In the genomic region with DNA sequence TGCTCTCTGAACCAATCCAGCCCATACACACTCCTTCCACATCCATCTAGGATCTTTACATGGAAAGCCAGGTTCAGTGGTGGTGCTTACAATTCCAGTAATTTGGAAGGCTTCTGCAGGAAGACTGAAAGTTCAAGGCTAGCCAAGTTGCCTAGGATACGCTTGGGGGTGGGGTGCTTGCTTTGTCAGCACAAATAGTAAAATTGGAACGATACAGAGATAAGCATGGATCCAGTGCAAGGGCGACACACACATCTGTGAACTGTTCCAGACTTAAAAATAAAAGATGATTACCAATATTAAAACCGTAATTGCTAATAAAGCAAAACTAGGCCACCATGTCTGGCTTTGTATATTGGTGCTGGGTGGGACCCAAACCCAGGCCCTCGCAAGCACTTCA, we compare ENCODE assay signal across 20 mouse cellular contexts.
A peak's percentile ranks its signal among the peaks of the same experiment; 100 is the strongest.
DNase-seq lines count a peak whose midpoint lies in the region; ATAC-seq and TF ChIP-seq lines count a peak whose summit lies in the region.
"Had no signal": no experiment of that assay in that cellular context is flagged by ENCODE, and none has a peak within 500 bp of the region (broad histone marks: within the 10 kb centered on the region; RNA-seq: fewer than 3 reads in every experiment).

No protein-coding gene starts in this region.

- TF ChIP-seq POLR2A in kidney, adult 2 months (IDR thresholded peaks at IDR 0.05; ENCODE audit: low read depth, low read length) = no peak
- TF ChIP-seq POLR2A in thymus, adult 2 months (IDR thresholded peaks at IDR 0.05; ENCODE audit: control insufficient read depth, extremely low read depth, insufficient read depth, low read length, poor library complexity) = no peak

- no peak for ATAC-seq in liver, embryonic 13.5 days (ENCODE audit: low read depth)
- no peak for ATAC-seq in liver, embryonic 11.5 days (replicated peaks; ENCODE audit: low FRiP score)
- ATAC-seq: forebrain, embryonic 13.5 days; midbrain, embryonic 15.5 days had no signal

- TF ChIP-seq CTCF in kidney, adult 2 months (conservative IDR thresholded peaks at IDR 0.05; ENCODE audit: insufficient read depth, insufficient read length, low read depth, low read length) = no peak
- no peak for TF ChIP-seq CTCF in thymus, adult 2 months (IDR thresholded peaks at IDR 0.05; ENCODE audit: borderline replicate concordance, control insufficient read depth, extremely low read depth, insufficient read depth, low read length, poor library complexity)

- no peak overlapping the region for H3K4me2 ChIP-seq in liver, embryonic 13.5 days
- no peak overlapping the region for H3K4me2 ChIP-seq in liver, embryonic 11.5 days
- H3K4me2 ChIP-seq: forebrain, embryonic 13.5 days; hindbrain, embryonic 15.5 days; limb, embryonic 13.5 days; midbrain, embryonic 15.5 days; neural tube, embryonic 13.5 days had no signal

- 78% methylated on average over 5 of the region's 5 CpGs for WGBS in kidney, adult 2 months
- WGBS in liver, embryonic 13.5 days (ENCODE audit: insufficient replicate concordance) = 61% methylated on average over 5 of the region's 5 CpGs
- 84% methylated on average over 5 of the region's 5 CpGs for WGBS in liver, embryonic 11.5 days
- WGBS in thymus, adult 2 months = 86% methylated on average over 5 of the region's 5 CpGs

- H3K4me1 ChIP-seq in kidney, adult 2 months (ENCODE audit: control insufficient read depth, insufficient read depth, low read length) = no peaks in the 10 kb centered on the region; the same call in 1 of the 2 replicates
- peaks cover 37% of the 10 kb centered on the region for H3K4me1 ChIP-seq in liver, embryonic 13.5 days (replicated peaks)
- H3K4me1 ChIP-seq in liver, embryonic 11.5 days (replicated peaks; ENCODE audit: control insufficient read depth, insufficient read depth, low read length) = peaks cover 12% of the 10 kb centered on the region; the same call in 1 of the 2 replicates
- H3K4me1 ChIP-seq in thymus, adult 2 months (replicated peaks; ENCODE audit: control insufficient read depth, insufficient read depth, low read length) = peaks cover 54% of the 10 kb centered on the region
- H3K4me1 ChIP-seq: forebrain, embryonic 13.5 days; hindbrain, embryonic 15.5 days; midbrain, embryonic 15.5 days; neural tube, embryonic 13.5 days had no signal

- H3K27me3 ChIP-seq in kidney, adult 2 months (replicated peaks; ENCODE audit: control insufficient read depth, insufficient read depth, low read length) = no peaks in the 10 kb centered on the region
- no peaks in the 10 kb centered on the region for H3K27me3 ChIP-seq in liver, embryonic 13.5 days
- no peaks in the 10 kb centered on the region for H3K27me3 ChIP-seq in liver, embryonic 11.5 days (replicated peaks; ENCODE audit: control insufficient read depth, insufficient read depth, low read length)
- H3K27me3 ChIP-seq in thymus, adult 2 months (ENCODE audit: control insufficient read depth, insufficient read depth, low read length) = no peaks in the 10 kb centered on the region
- H3K27me3 ChIP-seq: forebrain, embryonic 13.5 days; hindbrain, embryonic 15.5 days; limb, embryonic 13.5 days; midbrain, embryonic 15.5 days; neural tube, embryonic 13.5 days had no signal

- H3K9ac ChIP-seq in liver, embryonic 13.5 days = no peak overlapping the region
- H3K9ac ChIP-seq in liver, embryonic 11.5 days (ENCODE audit: low read depth, low read length) = no peak overlapping the region
- H3K9ac ChIP-seq: forebrain, embryonic 13.5 days; hindbrain, embryonic 15.5 days; limb, embryonic 13.5 days; midbrain, embryonic 15.5 days; neural tube, embryonic 13.5 days had no signal

- peak; percentile 28 for DNase-seq in kidney, adult 2 months
- DNase-seq in kidney, postnatal 10 days = no peak
- no peak for DNase-seq in liver, embryonic 13.5 days
- no peak for DNase-seq in liver, embryonic 11.5 days (ENCODE audit: low spot score)
- no peak for DNase-seq in thymus, adult 2 months
- no peak for DNase-seq in thymus, adult 18-20 months
- no peak for DNase-seq in right cerebral cortex, postnatal 25 days
- DNase-seq: cerebellum, adult 9-10 months; kidney, adult 9 months; lung, adult 2 months; right cerebral cortex, adult 18-20 months had no signal

- no peaks in the 10 kb centered on the region for H3K9me3 ChIP-seq in liver, embryonic 13.5 days (replicated peaks)
- no peaks in the 10 kb centered on the region for H3K9me3 ChIP-seq in liver, embryonic 11.5 days (ENCODE audit: control insufficient read depth, low read length)
- H3K9me3 ChIP-seq: forebrain, embryonic 13.5 days; heart, embryonic 10.5 days; hindbrain, embryonic 15.5 days; limb, embryonic 13.5 days; midbrain, embryonic 15.5 days; neural tube, embryonic 13.5 days had no signal

- H3K4me3 ChIP-seq in kidney, adult 2 months (ENCODE audit: insufficient read depth, low read depth, low read length) = no peak overlapping the region
- no peak overlapping the region for H3K4me3 ChIP-seq in liver, embryonic 13.5 days (replicated peaks)
- H3K4me3 ChIP-seq in liver, embryonic 11.5 days (ENCODE audit: low read depth, low read length) = no peak overlapping the region
- H3K4me3 ChIP-seq in thymus, adult 2 months (ENCODE audit: control insufficient read depth, insufficient read depth, low read length) = no peak overlapping the region
- H3K4me3 ChIP-seq: forebrain, embryonic 13.5 days; heart, embryonic 10.5 days; hindbrain, embryonic 15.5 days; limb, embryonic 13.5 days; midbrain, embryonic 15.5 days; myocyte; neural tube, embryonic 13.5 days had no signal

- no peak overlapping the region for H3K27ac ChIP-seq in kidney, adult 2 months (ENCODE audit: insufficient read depth, low read depth, low read length)
- peak overlapping the region; percentile 53 for H3K27ac ChIP-seq in liver, embryonic 13.5 days
- H3K27ac ChIP-seq in liver, embryonic 11.5 days (ENCODE audit: low read depth, low read length) = no peak overlapping the region; the same call in 1 of the 2 replicates
- peak overlapping the region; percentile 99 for H3K27ac ChIP-seq in thymus, adult 2 months (ENCODE audit: control insufficient read depth, insufficient read depth, low read length)
- H3K27ac ChIP-seq: forebrain, embryonic 13.5 days; heart, embryonic 10.5 days; hindbrain, embryonic 15.5 days; limb, embryonic 13.5 days; macrophage; midbrain, embryonic 15.5 days; neural tube, embryonic 13.5 days; stomach, postnatal 0 days had no signal

- H3K36me3 ChIP-seq in kidney, adult 2 months (ENCODE audit: control insufficient read depth, insufficient read depth, low read length) = peaks cover 5% of the 10 kb centered on the region; the same call in 1 of the 2 replicates
- H3K36me3 ChIP-seq in liver, embryonic 13.5 days = peaks cover 79% of the 10 kb centered on the region
- H3K36me3 ChIP-seq in liver, embryonic 11.5 days (ENCODE audit: control insufficient read depth, insufficient read depth, low read length) = peaks cover 5% of the 10 kb centered on the region; the same call in 1 of the 2 replicates
- H3K36me3 ChIP-seq in thymus, adult 2 months (ENCODE audit: control insufficient read depth, insufficient read depth, low read length) = peaks cover 40% of the 10 kb centered on the region
- H3K36me3 ChIP-seq: midbrain, embryonic 15.5 days had no signal

Comparison
In these comparisons a context has a peak if more than half of its experiments do, and no peak if none do; other contexts are left out.
1. H3K27ac ChIP-seq: peak in liver, embryonic 13.5 days (single experiment) and thymus, adult 2 months (single experiment); none in kidney, adult 2 months (single experiment) and liver, embryonic 11.5 days (single experiment).